Mouse (Mus musculus) activated CD4-positive, CD25-positive, alpha-beta regulatory T cell, adult 4 months (primary cell): ENCODE data around the gene Rsph6a. TPM values are rescaled to one million over a fixed set of nuclear protein-coding genes. Genes with fewer than 3 reads are reported as not detected.

Experiments used
- ATAC-seq: one replicate; pipeline ENCODE4 v1.8.0; 2017
- polyA plus RNA-seq, 2 experiments: library from polyadenylated mRNA; unstranded; fragments of 100-300 nt; shearing (Covaris generic); gene quantifications; one replicate each; pipeline ENCODE4 v1.2.1; 2017

The Rsph6a gene
- not detected for polyA plus RNA-seq

DNA sequence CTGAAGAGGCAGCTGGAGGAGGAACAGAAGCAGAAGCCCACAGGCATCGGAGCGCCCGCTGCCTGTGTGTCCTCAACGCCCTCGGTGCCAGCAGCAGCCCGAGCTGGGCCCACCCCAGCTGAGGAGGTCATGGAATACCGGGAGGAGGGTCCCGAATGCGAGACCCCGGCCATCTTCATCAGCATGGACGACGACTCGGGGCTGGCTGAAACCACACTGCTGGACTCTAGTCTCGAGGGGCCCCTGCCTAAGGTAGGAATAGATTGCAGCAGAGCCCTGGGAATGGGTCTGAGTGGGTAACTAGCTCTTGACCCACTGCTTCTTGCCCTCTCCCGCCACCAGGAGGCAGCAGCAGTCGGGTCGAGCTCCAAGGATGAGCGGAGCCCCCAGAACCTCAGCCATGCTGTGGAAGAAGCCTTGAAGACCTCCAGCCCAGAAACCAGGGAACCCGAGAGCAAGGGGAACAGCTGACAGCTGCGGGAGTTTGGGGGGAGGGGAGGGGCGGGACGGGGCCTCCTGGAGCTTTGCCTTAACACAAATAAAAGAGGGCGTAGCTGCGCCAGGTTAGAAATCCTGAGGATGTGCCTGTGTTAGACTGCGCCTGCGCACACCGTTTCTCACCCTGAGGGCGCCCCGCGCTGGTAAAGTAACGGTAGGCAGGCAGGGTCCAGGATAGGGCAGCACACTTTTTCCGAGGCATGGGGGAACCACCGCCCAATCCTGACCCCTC is at the start of gene Rsph6a:
Rsph6a (plus strand) TSS at position 644 of the 730 bp plus-strand sequence.
- no peak for ATAC-seq

DNA sequence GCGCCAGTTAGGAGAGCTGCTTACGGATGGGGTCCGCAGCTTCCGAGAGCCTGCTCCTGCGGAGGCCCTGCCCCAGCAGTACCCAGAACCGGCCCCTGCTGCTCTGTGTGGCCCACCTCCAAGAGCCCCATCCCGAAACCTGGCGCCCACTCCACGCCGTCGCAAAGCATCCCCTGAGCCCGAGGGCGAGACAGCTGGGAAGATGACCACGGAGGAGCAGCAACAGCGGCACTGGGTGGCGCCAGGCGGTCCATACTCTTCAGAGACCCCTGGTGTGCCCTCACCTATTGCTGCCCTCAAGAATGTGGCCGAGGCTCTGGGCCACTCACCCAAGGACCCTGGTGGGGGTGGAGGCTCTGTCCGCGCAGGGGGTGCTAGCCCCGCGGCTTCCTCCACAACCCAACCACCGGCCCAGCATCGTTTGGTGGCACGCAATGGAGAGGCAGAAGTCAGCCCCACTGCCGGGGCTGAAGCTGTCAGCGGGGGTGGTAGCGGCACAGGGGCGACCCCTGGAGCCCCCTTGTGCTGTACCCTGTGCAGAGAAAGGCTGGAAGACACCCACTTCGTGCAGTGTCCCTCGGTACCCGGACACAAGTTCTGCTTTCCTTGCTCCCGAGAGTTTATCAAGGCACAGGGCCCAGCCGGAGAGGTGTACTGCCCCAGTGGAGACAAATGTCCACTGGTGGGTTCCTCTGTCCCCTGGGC is 48.9 kb upstream of the Rsph6a start:
- no peak for ATAC-seq

DNA sequence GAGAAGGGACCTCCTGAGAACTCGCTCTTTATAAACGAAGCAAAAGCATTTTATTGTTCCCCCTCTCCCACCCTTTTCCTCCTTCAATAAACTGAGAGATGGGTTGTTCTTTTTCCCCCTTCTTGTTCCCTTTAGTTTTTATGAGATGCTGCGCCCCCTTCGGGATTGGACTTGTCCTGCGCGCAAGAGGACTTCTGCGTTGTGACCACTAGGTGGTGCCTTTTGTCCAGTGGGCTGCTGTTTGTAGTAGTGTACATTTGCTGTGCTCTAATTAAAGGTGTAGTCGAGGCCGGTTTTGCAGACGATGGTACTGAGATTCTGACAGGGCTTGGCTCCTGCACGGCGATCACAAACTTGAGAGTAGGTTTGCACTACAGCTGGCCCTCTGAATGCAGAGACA is 48.0 kb upstream of the Rsph6a start:
- ATAC-seq = peak; percentile 29

DNA sequence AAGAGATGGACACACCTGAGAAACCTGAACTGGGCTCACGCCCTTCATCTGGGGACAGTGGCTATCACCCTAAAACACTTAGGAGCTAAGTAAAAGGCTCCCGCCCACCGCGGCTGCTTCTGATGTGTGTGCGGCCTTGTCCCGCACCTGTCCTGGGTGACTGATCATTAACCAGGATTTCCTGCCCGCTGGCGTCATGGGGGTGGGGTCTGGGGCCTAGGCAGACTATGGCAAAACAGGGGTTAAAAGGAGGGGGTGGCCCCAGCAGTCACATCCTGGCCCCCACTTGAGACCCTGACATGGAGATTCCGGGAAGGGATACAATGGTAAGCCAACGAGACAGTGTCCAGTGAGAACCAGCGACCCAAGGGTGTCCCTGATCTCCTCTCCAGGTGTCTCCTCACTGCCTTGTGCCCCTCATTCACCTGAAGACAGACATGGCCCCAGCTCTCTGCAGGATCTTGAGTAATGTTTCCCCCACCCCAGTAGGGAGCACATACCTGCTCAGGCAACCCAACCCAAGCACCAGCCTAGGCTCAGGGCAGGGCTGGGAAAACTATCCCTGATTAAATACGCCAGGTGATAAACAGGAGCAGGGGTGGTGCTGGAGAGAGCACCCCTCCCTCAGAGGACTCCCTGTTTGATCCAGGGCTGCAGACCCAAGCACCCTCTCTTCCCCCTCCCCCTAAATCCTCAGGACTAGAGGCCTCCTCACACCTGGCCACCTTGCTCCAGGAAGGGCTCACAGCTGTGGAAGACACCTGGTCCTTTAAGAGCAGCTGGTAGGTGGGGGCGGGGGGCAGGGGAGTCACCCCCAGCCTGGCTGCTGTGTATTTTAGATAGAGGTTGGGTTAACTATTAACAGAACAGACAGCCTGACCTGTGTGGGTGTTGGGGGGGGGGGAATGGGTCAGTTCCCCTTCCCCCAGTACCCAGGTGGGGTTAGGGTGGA is 47.2 kb upstream of the Rsph6a start:
- ATAC-seq = no peak

DNA sequence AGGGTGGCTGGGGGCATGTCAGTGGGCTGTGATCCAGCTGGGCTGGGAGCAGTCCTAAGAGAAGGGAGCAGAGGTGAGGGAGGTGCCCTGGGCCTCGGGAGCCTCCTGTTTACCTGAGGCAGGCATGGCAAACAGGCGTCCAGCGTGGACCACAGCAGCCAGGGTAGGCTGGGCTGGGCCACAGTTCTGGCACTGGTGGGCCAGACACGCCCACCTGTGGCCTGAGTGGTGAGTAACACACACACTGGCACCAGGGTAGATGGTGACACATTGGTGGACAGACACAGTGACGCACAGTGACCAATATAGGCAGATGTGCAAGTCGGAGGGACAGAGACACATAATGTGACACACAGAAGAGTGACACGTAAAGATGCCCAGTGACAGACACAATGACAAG is 43.9 kb upstream of the Rsph6a start:
- ATAC-seq = no peak

DNA sequence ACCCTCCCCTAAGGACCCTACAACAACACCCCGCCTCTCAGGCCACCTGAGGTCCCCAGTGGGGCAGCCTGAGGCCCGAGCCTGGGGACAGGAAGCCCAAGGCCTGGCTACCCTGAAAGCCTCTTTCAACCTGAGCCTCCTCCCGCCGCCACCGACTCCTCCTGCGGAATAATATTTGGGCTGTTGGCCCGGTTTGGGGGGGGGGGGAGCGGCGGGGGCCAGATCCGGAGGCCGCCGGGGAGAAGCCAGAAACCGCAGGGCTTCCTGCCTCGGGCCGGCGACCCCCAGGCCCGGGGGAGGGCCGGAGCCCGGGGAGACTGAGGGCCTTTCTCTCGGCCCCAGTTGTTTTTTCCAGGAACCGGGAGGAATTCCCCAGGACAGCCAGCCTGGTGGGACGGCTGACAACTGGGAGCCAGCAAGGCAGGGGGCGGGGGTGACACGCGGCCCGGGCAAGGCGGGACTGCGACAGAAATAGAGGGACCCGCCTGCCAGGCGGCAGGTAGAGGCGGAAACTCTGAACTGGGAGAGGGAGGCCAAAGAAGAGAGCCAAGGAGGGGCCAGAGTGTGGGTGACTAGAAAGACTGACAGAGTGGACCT is 42.4 kb upstream of the Rsph6a start:
- no peak for ATAC-seq

DNA sequence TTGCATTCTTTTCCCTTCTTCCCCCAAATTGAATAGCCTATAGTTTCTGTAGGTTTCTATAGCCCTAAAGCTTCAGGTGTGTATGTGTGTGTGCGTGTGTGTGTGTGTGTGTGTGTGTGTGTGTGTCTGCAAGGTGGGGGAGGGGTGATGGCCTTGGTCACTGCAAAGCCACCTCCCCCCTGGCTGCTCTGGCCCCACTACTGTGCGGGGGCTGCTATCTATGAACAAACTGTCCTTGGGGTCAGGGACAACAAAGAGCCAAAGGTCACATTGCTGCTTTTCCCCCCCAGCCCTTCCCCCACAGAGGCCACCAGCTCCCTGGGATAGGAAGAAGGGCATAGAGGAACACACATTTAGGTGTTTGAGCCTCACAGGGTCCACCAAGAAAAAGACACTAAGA is 41.6 kb upstream of the Rsph6a start:
- no peak for ATAC-seq

DNA sequence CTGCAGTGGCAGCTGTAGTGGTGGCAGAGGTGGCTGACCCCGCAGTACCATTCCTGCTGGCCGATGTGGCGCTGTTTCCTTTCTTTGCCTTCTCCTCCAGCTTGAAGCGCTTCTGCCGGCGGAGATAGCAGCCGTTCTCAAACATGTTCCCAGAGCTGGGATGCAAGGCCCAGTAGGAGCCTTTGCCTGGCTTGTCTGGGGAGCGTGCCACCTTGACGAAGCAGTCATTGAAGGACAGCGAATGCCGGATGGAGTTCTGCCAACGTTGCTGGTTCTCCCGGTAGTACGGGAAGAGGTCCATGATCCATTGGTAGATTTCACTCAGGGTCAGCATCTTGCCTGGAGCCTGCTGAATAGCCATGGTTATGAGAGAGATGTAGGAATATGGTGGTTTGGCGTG is 40.0 kb upstream of the Rsph6a start:
- ATAC-seq = no peak

DNA sequence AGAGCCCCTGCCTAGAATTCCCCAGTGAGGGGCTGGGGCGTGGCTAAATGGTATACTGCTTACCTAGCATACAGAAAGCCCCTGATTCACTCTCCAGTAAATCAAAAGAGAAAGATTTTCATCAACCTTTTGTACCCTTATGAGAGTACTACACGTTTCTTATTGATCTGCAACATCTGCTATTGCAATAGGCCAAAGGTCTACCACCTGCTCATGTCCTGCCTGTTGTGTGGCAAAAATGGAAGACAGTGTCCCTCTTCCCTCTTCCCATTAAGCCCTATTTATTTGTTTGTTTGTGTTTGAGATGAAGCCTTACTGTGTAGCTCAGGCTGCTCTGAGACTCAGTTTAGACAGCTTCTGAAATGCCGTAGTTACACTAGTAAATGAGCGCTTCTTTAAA is 38.4 kb upstream of the Rsph6a start:
- no peak for ATAC-seq

DNA sequence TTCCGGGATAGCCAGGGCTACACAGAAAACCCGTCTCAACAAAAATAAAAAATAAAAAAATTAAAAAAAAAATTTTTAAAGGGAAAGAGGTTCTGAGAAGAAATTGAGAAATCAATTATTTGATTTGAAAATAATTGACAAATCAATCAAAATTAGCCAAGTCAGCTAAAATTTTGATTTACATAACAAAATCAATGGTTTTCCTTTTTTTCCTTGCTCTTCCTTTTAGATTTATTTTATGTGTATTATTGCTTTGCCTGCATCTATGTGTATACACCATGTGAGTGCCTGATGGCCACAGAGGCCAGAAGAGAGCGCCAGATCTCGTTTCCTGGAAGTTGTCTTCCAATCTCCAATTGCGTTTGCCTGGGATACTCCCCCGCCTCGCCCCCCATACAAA is 36.6 kb upstream of the Rsph6a start:
- ATAC-seq = no peak

DNA sequence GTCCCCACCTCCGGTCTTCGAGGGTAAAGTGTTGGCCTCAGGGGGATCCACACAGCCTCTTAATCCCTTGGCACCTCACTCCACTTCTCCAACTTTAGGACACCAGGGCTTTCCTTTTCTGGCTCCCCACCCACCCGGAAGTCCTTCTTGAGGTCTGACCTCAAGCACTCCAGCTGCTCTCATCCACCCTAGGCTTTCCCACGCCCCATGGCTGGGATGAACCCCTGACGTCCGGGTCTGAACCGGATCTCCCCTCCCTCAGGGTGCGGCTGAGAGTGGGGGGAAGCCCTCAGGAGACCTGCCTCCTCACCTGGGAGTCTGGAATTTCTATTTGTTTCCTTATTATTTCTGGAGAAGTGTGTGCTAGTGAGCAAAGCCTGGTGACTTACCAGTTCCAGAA is 33.4 kb upstream of the Rsph6a start:
- ATAC-seq = no peak

DNA sequence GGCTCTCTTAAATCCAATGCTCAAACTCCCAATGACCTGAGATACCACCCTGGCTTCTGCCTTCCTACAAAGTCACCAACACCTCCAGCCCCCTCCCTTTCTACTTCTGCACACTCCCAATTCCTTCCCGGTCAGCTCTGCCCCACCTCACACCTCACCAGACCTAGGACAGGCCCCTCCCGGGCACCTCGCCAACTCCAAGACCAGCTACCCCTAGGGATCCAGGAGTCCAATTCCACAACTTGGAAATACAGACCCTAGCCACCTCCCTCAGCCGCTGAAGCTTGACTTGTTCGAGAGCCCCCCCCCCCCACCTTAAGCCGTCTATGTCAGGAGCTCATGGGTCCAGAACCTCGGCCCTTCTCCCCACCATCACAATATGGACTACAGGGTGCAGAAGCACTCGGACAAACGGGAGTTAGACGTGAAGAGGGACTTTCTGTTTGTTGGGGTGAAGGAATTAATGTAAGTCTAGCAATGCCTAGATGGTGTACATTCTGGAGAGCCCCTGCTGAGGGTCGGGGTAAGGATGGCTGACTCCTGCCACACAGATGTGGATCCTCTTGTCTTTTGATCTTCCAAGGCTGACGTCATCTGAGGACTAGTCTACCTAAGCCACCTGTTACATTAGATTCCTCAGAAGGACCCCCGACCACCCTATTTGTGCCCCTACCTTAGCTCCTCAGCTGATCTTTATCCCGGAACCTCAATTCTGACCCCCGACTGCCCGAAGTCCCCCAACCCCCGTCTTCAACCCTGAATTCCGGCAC is 32.1 kb upstream of the Rsph6a start:
- no peak for ATAC-seq

DNA sequence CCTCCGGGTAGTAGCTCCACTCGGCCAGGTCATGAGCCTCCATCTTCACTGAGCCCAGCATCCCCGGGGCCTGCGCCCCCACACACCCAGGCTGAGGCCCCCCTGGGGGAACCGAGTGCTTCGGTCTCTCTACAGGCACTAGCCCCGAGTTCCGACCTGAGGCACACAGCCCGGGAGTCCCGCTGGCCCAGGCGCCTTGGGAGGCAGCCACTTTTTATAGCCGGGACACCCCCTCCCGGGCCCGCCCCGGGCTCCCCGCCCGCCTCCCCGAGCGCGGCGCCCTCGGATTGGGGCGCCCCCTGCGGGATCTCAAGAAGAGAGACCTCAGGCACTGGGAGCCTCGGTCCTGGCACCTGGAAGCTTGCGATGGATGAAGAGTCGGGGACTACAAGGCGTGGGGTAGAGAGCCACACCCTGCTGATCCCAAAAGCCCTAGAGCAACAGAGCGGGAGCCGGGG is 31.1 kb upstream of the Rsph6a start, which contains the start of gene Foxa3:
Foxa3 (minus strand) TSS at position 182 of the 458 bp plus-strand sequence.
- ATAC-seq = no peak

DNA sequence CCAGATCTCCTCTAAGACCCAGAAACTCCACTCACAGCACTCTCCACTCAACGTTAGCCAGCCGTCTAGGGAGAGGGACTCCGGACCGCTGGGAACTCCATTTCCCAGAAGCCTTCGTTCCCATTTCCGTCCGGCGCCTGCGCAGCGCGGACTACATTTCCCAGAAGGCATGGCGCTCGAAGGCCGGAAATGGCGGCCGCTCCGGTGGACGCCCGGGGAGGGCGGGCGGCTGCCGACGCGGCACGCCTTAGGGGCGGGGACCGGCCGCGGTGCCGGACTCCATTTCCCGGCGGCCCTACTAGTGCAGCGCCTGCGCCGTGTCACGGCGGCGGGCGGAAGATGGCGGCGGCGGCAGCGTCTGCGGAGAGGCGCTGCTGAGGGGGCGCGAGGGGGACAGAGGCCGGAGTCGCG is 30.4 kb upstream of the Rsph6a start, which contains the start of gene Sympk:
Sympk (plus strand) TSS at position 282 of the 411 bp plus-strand sequence.
- peak; percentile 92 for ATAC-seq

DNA sequence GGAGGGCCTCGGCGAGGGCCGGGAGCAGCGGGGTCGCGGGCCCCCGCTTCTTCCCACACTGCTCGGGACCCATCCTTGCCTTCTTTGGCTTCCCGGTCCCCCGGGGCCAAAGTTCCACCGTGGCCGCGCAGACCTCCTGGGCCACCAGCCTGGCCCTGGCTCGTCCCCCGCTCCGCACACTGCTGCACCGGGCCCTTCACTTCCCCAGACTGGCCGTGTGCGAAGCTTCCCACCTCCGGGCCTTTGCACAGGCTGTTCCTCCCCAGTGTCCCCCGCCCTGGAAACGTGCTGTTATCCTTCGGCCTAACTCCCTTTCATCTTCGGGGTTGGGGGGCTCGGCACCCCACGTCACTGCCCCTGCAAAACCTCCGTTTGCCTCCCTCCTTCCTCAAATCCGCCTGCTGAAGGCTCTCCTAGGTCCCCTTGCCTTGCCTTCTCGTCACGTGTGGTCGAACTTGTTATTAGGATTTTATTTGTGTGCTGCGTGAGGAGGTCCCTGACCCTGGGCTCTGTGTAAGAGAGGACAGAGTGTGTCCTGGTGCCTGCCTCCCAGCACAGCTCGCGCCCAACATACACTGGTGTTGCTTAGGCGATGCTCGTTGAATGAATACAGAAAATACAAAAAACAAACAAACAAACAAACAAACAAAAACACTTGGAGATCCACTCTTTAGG is 29.8 kb upstream of the Rsph6a start:
- no peak for ATAC-seq

DNA sequence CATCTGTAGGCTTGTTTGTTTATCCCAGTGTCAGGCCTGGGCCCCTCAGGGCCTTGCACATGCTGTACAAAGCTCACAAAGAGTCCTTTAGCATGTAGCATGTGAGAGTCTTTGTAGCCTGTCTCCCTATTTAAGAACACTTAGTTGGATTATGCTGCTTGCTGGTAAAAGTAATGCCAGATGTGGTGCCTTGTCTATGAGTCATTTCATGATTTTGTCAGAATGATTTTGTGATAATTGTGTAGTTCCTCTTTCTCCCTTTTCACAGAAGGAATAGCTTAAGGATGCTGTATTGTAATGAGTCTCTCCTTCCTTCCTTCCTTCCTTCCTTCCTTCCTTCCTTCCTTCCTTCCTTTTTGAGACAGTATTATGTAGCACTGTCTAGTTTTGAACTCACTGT is 26.4 kb upstream of the Rsph6a start:
- no peak for ATAC-seq

DNA sequence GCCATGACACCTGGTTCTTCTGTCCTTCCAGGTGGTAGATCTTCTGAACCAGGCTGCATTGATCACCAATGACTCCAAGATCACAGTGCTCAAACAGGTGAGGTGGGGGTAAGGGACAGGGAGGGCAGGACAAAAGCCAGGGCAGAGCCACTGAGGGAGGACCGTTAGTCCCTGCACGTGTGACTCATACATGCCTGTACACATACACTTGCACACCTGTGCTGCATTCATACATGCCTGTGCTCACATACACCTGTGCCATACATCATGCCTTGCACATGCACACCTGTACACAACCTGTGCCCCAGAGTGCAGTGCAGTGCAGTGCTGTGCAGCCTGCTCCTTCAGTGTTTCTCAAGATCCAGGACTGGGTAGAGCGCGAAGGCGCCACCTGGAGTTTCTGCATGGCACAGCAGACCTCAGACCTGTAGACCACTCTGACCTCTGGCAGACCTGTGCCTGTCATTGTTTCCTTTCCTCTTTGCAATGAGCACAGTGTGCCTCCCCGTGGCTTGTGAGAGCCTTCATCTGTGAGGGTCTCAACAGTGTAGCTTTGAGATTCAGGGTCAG is 25.3 kb upstream of the Rsph6a start:
- ATAC-seq = no peak

DNA sequence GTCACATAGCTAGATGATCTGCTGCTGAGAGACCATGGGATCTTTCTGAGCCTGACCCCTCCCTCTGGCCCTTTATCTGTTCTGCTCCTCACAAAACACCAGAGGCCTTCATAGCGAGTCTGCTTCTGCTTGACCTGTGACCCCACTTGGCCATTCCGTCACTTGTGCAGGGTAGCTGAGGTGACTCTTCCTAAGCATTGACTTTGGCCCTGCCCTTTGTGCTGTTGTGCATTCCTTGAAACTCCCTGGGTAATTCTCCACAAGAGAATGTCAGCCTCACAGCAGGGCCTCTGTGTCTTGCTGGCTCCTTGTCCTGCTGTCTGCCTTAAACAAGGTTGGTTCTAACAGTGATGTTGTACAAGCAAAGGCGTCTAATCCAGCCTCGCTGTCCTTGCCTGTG is 22.8 kb upstream of the Rsph6a start:
- ATAC-seq = no peak

DNA sequence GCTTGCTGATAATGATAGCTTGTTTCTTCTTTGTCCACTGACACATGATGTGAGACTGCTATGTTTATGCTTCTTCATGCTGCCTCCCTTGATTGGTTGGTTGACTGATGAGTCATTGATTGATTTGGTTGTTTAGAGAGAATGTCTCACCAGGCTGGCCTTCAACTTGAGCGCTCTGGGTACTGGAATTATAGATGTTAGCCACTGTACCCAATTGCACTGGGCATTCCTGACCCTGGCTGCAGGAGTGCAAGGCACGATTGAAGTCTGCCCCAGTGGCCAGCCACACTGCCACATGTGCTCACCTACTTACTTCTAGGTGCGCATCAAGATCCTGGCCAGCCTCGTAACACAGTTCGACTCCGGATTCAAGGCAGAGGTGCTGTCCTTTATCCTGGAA is 9.9 kb upstream of the Rsph6a start:
- ATAC-seq = no peak

DNA sequence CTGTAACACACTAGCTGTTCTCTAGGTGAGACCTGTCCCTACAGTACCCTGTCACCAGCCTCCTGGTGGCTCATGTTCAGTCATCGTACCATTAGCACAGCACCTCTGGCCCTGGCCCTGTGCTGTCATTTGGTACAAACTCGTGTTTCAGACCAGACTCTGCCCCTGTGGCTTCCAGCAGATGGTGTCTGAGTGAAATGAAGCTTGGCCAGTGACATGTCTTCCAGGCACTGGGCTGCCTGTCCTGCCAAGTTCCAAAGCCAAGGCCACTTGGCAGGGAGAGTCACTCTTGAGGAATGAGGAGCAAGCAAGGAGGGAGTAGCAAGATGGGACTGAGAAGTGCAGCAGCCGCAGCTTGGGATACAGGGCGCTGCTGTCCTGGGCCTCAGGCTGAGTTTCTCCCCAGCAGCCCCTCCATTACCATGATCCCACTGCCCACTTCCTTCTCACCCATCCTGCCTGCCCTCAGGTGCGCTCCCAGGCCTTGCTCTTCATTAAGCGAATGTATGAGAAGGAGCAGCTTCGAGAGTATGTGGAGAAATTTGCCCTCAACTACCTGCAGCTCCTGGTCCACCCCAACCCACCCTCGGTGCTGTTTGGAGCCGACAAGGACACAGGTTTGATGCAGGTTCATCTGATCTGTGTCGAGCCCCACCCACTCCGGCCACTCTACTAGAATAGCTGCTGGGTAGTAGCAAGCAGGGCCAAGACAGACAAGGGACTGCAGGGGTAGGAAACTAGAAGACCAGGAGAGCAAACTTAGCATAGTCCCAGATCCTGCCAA is 8.0 kb upstream of the Rsph6a start:
- ATAC-seq = no peak
